Mouse (Mus musculus) megakaryocyte, embryonic 14.5 days (primary cell): ENCODE data around the gene Napepld.

Experiments
- FLI1 ChIP-seq: IDR thresholded peaks from 2 replicates; pipeline ENCODE4 v1.6.1; 2012; ENCODE audit warnings: low read length, inconsistent platforms, mixed read lengths
- GATA1 ChIP-seq: IDR thresholded peaks from 3 replicates; pipeline ENCODE4 v1.6.1; 2012; ENCODE audit warnings: mixed read lengths, low read length, inconsistent platforms, borderline replicate concordance

DNA sequence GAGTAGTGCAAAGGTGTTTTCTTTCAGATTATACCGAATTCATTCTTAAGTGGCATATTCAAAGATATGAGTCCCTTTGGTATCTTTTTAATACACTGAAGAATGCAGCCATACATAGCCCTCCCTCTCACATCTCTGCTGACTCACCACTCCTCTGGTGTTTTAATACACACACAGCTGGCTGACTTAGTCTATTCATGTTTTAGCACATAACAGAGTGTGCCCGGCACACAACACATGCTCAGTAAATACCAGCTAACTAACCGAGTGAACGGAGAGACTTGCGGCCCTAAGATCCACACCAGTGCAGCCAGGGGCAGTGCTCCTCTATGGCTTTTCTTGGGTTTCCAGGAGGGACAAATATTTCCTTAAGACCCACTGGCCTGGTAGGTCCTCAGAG is 20.3 kb downstream of the Napepld start:
- TF ChIP-seq GATA1: no peak
- no peak for TF ChIP-seq FLI1
